Mouse (Mus musculus): ENCODE data around the gene Med9. TPM values are rescaled to one million over a fixed set of nuclear protein-coding genes. Genes with fewer than 3 reads are reported as not detected.
"Not testable (repeated sequence)": the region's sequence is repeated elsewhere in the genome, so short reads cannot be mapped to it uniquely, and the experiment has no call there.

The Med9 gene
- polyA plus RNA-seq, 1 experiment from 2014 or later = 38.9 TPM

GRCm38 (mm10) chr11:59939821-59940220, 8.2 kb upstream of the Med9 start:
- no peak overlapping the region for H3K4me3 ChIP-seq (replicated peaks; ENCODE audit: low read depth, low read length)
- TF ChIP-seq CTCF (IDR thresholded peaks at IDR 0.05; ENCODE audit: low read depth) = no peak
- no peak overlapping the region for H3K9ac ChIP-seq (ENCODE audit: low read depth, low read length)
- H3K36me3 ChIP-seq (ENCODE audit: insufficient read depth, low read length) = no peaks in the 10 kb centered on the region
- 75% methylated on average over 1 of the region's 1 CpGs for WGBS
- ATAC-seq (replicated peaks; ENCODE audit: low FRiP score, low read depth) (no peak), DNase-seq (ENCODE audit: low spot score) (no peak)
- H3K27me3 ChIP-seq (ENCODE audit: insufficient read depth, low read length) = no peaks in the 10 kb centered on the region
- no peaks in the 10 kb centered on the region for H3K4me1 ChIP-seq (replicated peaks; ENCODE audit: insufficient read depth, low read length)
- H3K9me3 ChIP-seq (replicated peaks; ENCODE audit: low read length) = no peaks in the 10 kb centered on the region
- H3K4me2 ChIP-seq (ENCODE audit: low read length) = no peak overlapping the region
- H3K27ac ChIP-seq = no peak overlapping the region

GRCm38 (mm10) chr11:59940645-59941044, 7.4 kb upstream of the Med9 start:
- 69% methylated on average over 3 of the region's 3 CpGs for WGBS
- H3K4me1 ChIP-seq (replicated peaks; ENCODE audit: insufficient read depth, low read length) = no peaks in the 10 kb centered on the region
- H3K27me3 ChIP-seq (ENCODE audit: insufficient read depth, low read length) = no peaks in the 10 kb centered on the region
- H3K27ac ChIP-seq = no peak overlapping the region
- no peak overlapping the region for H3K4me2 ChIP-seq (ENCODE audit: low read length)
- H3K4me3 ChIP-seq (replicated peaks; ENCODE audit: low read depth, low read length) = no peak overlapping the region
- H3K9ac ChIP-seq (ENCODE audit: low read depth, low read length) = no peak overlapping the region
- ATAC-seq (replicated peaks; ENCODE audit: low FRiP score, low read depth) (no peak), DNase-seq (ENCODE audit: low spot score) (no peak)
- TF ChIP-seq CTCF (IDR thresholded peaks at IDR 0.05; ENCODE audit: low read depth) = no peak
- H3K9me3 ChIP-seq (replicated peaks; ENCODE audit: low read length) = no peaks in the 10 kb centered on the region
- no peaks in the 10 kb centered on the region for H3K36me3 ChIP-seq (ENCODE audit: insufficient read depth, low read length)

GRCm38 (mm10) chr11:59941391-59941790, 6.6 kb upstream of the Med9 start:
- no peak for TF ChIP-seq CTCF (IDR thresholded peaks at IDR 0.05; ENCODE audit: low read depth)
- H3K27ac ChIP-seq = no peak overlapping the region
- H3K27me3 ChIP-seq (ENCODE audit: insufficient read depth, low read length) = no peaks in the 10 kb centered on the region
- H3K4me2 ChIP-seq (ENCODE audit: low read length) = no peak overlapping the region
- no peak overlapping the region for H3K9ac ChIP-seq (ENCODE audit: low read depth, low read length)
- no peaks in the 10 kb centered on the region for H3K9me3 ChIP-seq (replicated peaks; ENCODE audit: low read length)
- no peaks in the 10 kb centered on the region for H3K36me3 ChIP-seq (ENCODE audit: insufficient read depth, low read length)
- 17% methylated on average over 3 of the region's 3 CpGs for WGBS
- H3K4me1 ChIP-seq (replicated peaks; ENCODE audit: insufficient read depth, low read length) = no peaks in the 10 kb centered on the region
- H3K4me3 ChIP-seq (replicated peaks; ENCODE audit: low read depth, low read length) = no peak overlapping the region
- DNase-seq (ENCODE audit: low spot score) (peak; percentile 29), ATAC-seq (replicated peaks; ENCODE audit: low FRiP score, low read depth) (no peak)

GRCm38 (mm10) chr11:59944855-59945254, 3.2 kb upstream of the Med9 start:
- 93% methylated on average over 9 of the region's 10 CpGs for WGBS

GRCm38 (mm10) chr11:59948401-59948767, 378 bp downstream of the Med9 start:
- TF ChIP-seq CTCF (IDR thresholded peaks at IDR 0.05; ENCODE audit: low read depth) = no peak
- Histone ChIP-seq H3K36me3 (ENCODE audit: insufficient read depth, low read length) (no peaks in the 10 kb centered on the region), H3K4me1 (replicated peaks; ENCODE audit: insufficient read depth, low read length) (peaks cover 5% of the 10 kb centered on the region), H3K27ac (peak overlapping the region; percentile 81), H3K9me3 (replicated peaks; ENCODE audit: low read length) (no peaks in the 10 kb centered on the region), H3K4me2 (ENCODE audit: low read length) (peak overlapping the region; percentile 70), H3K9ac (ENCODE audit: low read depth, low read length) (peak overlapping the region; percentile 98), H3K4me3 (replicated peaks; ENCODE audit: low read depth, low read length) (peak overlapping the region; percentile 95), H3K27me3 (ENCODE audit: insufficient read depth, low read length) (no peaks in the 10 kb centered on the region)
- WGBS = 3% methylated on average over 16 of the region's 16 CpGs
- ATAC-seq (replicated peaks; ENCODE audit: low FRiP score, low read depth) (peak; percentile 22; the same call in 1 of the 2 replicates), DNase-seq (ENCODE audit: low spot score) (peak; percentile 43)

More at GRCm38 (mm10) chr11:59944855-59945254, 3.2 kb upstream of the Med9 start:
- 0 out of 2 replicates have a peak, but pooled peaks have one; percentile 7 for TF ChIP-seq CTCF (IDR thresholded peaks at IDR 0.05; ENCODE audit: low read depth)
- ATAC-seq (replicated peaks; ENCODE audit: low FRiP score, low read depth); H3K4me2 ChIP-seq (ENCODE audit: low read length); DNase-seq (ENCODE audit: low spot score); H3K9me3 ChIP-seq (replicated peaks; ENCODE audit: low read length); H3K9ac ChIP-seq (ENCODE audit: low read depth, low read length); H3K4me3 ChIP-seq (replicated peaks; ENCODE audit: low read depth, low read length); H3K27me3 ChIP-seq (ENCODE audit: insufficient read depth, low read length); H3K27ac ChIP-seq; H3K4me1 ChIP-seq (replicated peaks; ENCODE audit: insufficient read depth, low read length); H3K36me3 ChIP-seq (ENCODE audit: insufficient read depth, low read length): not testable (repeated sequence)

- H3K9ac ChIP-seq (ENCODE audit: low read depth, low read length) = no peak overlapping the region
- ATAC-seq (replicated peaks; ENCODE audit: low FRiP score, low read depth) (no peak), DNase-seq (ENCODE audit: low spot score) (no peak)
- no peak overlapping the region for H3K4me2 ChIP-seq (ENCODE audit: low read length)
- 82% methylated on average over 14 of the region's 14 CpGs for WGBS
- no peaks in the 10 kb centered on the region for H3K36me3 ChIP-seq (ENCODE audit: insufficient read depth, low read length)
- H3K4me3 ChIP-seq (replicated peaks; ENCODE audit: low read depth, low read length) = no peak overlapping the region
- H3K9me3 ChIP-seq (replicated peaks; ENCODE audit: low read length) = no peaks in the 10 kb centered on the region
- peaks cover 5% of the 10 kb centered on the region for H3K4me1 ChIP-seq (replicated peaks; ENCODE audit: insufficient read depth, low read length)
- H3K27me3 ChIP-seq (ENCODE audit: insufficient read depth, low read length) = no peaks in the 10 kb centered on the region
- TF ChIP-seq CTCF (IDR thresholded peaks at IDR 0.05; ENCODE audit: low read depth) = no peak
- no peak overlapping the region for H3K27ac ChIP-seq
These were observed 4.9 kb downstream of the Med9 start for GRCm38 (mm10) chr11:59952892-59953291.

- no peak overlapping the region for H3K27ac ChIP-seq
- no peak overlapping the region for H3K4me2 ChIP-seq (ENCODE audit: low read length)
- H3K4me3 ChIP-seq (replicated peaks; ENCODE audit: low read depth, low read length) = no peak overlapping the region
- no peaks in the 10 kb centered on the region for H3K4me1 ChIP-seq (replicated peaks; ENCODE audit: insufficient read depth, low read length)
- 56% methylated on average over 6 of the region's 6 CpGs for WGBS
- no peak for ATAC-seq (replicated peaks; ENCODE audit: low FRiP score, low read depth)
- H3K27me3 ChIP-seq (ENCODE audit: insufficient read depth, low read length) = no peaks in the 10 kb centered on the region
- H3K36me3 ChIP-seq (ENCODE audit: insufficient read depth, low read length) = peaks cover 14% of the 10 kb centered on the region
- DNase-seq (ENCODE audit: low spot score) = no peak
- no peak for TF ChIP-seq CTCF (IDR thresholded peaks at IDR 0.05; ENCODE audit: low read depth)
- no peaks in the 10 kb centered on the region for H3K9me3 ChIP-seq (replicated peaks; ENCODE audit: low read length)
- no peak overlapping the region for H3K9ac ChIP-seq (ENCODE audit: low read depth, low read length)
These were observed 8.7 kb downstream of the Med9 start for GRCm38 (mm10) chr11:59956749-59957148.
